Mouse (Mus musculus) Patski (cell line): ENCODE data around the gene P3h2. TPM values are rescaled to one million over a fixed set of nuclear protein-coding genes. Genes with fewer than 3 reads are reported as not detected.

Experiments used
- ATAC-seq: fragments of 100-300 bp; one replicate; pipeline ENCODE4 v1.8.0; 2021
- CTCF ChIA-PET: fragments of 350-600 bp; sonication (Branson Sonifier 250); formaldehyde crosslinking; loops from one replicate; lab custom pipeline; 2022; ENCODE audit warnings: inconsistent platforms; lab: Charles Lee
- POLR2A ChIA-PET: fragments of 350-600 bp; sonication (Branson Sonifier 250); formaldehyde crosslinking; loops from one replicate; lab custom pipeline; 2022; ENCODE audit warnings: antibody characterized with exemption, inconsistent platforms; lab: Charles Lee
- DNase-seq: peaks from one replicate; pipeline ENCODE4 v3.0.0-alpha.2; 2011; ENCODE audit warnings: low read depth, low spot score
- H3K27me3 ChIP-seq: fragments of 371-371 bp; one replicate; pipeline ENCODE4 v1.5.1; 2021
- CTCF ChIP-seq: fragments of 100-300 bp; IDR thresholded peaks from one replicate; pipeline ENCODE4 v1.5.1; 2021
- in situ Hi-C: fragments of 300-500 bp; cut with MboI; formaldehyde crosslinking; loops from 3 replicates; pipeline ENCODE4 v1.11.1; 2018; ENCODE audit warnings: low pct_unique_long_range_greater_than_20kb, mixed read lengths
- polyA plus RNA-seq: library from polyadenylated mRNA; unstranded; gene quantifications from one replicate; pipeline ENCODE4 v1.2.3, GENCODE M21; 2021

Gene P3h2
- polyA plus RNA-seq, 1 experiment from 2014 or later, result 32.9 TPM

- TF ChIP-seq CTCF, result no peak
- POLR2A ChIA-PET, result no interaction called here
Measured at GRCm38 (mm10) chr16:26041021-26041928, 64.3 kb downstream of the P3h2 start.

GRCm38 (mm10) chr16:26039320-26039719, 66.3 kb downstream of the P3h2 start:
- no peak for TF ChIP-seq CTCF
- no peak for ATAC-seq

More at GRCm38 (mm10) chr16:26041021-26041928, 64.3 kb downstream of the P3h2 start:
- ATAC-seq (no peak), DNase-seq (no peak)
- H3K27me3 ChIP-seq, result no peaks in the 10 kb centered on the region
- in situ Hi-C loops, result no loop called here
- CTCF ChIA-PET, result no interaction called here

GRCm38 (mm10) chr16:26035525-26035924, 70.1 kb downstream of the P3h2 start:
- ChIA-PET POLR2A (no interaction called here), CTCF (no interaction called here)
- DNase-seq (no peak), ATAC-seq (no peak)
- no peak for TF ChIP-seq CTCF
- in situ Hi-C loops, result no loop called here
- H3K27me3 ChIP-seq, result no peaks in the 10 kb centered on the region

More at GRCm38 (mm10) chr16:26039320-26039719, 66.3 kb downstream of the P3h2 start:
- ChIA-PET CTCF (interaction anchor here (0.8 kb wide), 1 partner anchor 127 kb away, joined by 3 read pairs; no protein-coding TSS in a partner anchor), POLR2A (no interaction called here)
- in situ Hi-C loops, result no loop called here
- no peak for DNase-seq
- no peaks in the 10 kb centered on the region for H3K27me3 ChIP-seq

- CTCF ChIA-PET, result no interaction called here
- H3K27me3 ChIP-seq, result no peaks in the 10 kb centered on the region
- in situ Hi-C loops, result no loop called here
- POLR2A ChIA-PET, result no interaction called here
- ATAC-seq, result no peak
- TF ChIP-seq CTCF, result no peak
- no peak for DNase-seq
Measured at GRCm38 (mm10) chr16:26035079-26035478, 70.5 kb downstream of the P3h2 start.

- CTCF ChIA-PET, result interaction anchor here (1.6 kb wide), 1 partner anchor 35 kb away, joined by 3 read pairs; no protein-coding TSS in a partner anchor
- ATAC-seq (no peak), DNase-seq (no peak)
- POLR2A ChIA-PET, result no interaction called here
- in situ Hi-C loops, result loop anchor here (10.0 kb wide), 1 partner anchor 75 kb away; the partner anchor contains the start of gene P3h2
- no peak for TF ChIP-seq CTCF
- no peaks in the 10 kb centered on the region for H3K27me3 ChIP-seq
Measured at GRCm38 (mm10) chr16:26029424-26030012, 76.1 kb downstream of the P3h2 start.

- DNase-seq, result no peak
- no peaks in the 10 kb centered on the region for H3K27me3 ChIP-seq
- POLR2A ChIA-PET, result no interaction called here
- no peak for ATAC-seq
- CTCF ChIA-PET, result interaction anchor here (0.9 kb wide), 1 partner anchor 51 kb away, joined by 3 read pairs; no protein-coding TSS in a partner anchor
- TF ChIP-seq CTCF, result peak; percentile 55
- in situ Hi-C loops, result loop anchor here (10.0 kb wide), 1 partner anchor 78 kb away; the partner anchor contains the start of gene P3h2
Measured at GRCm38 (mm10) chr16:26026416-26026815, 79.2 kb downstream of the P3h2 start.

GRCm38 (mm10) chr16:26024543-26024942, 81.0 kb downstream of the P3h2 start:
- H3K27me3 ChIP-seq, result no peaks in the 10 kb centered on the region
- no peak for TF ChIP-seq CTCF
- ChIA-PET CTCF (no interaction called here), POLR2A (no interaction called here)
- DNase-seq (no peak), ATAC-seq (no peak)
- in situ Hi-C loops, result loop anchor here (5.0 to 10.0 kb wide), 3 partner anchors 57 to 173 kb away; partner anchors contain the start of gene P3h2

GRCm38 (mm10) chr16:26023352-26023751, 82.2 kb downstream of the P3h2 start:
- H3K27me3 ChIP-seq, result no peaks in the 10 kb centered on the region
- ChIA-PET POLR2A (interaction anchor here (0.6 kb wide), 1 partner anchor 229 kb away, joined by 4 read pairs; no protein-coding TSS in a partner anchor), CTCF (interaction anchor here (0.7 to 2.5 kb wide), 9 partner anchors 13 to 176 kb away, joined by 3 to 11 read pairs (median 5); partner anchors contain the start of gene P3h2)
- in situ Hi-C loops, result loop anchor here (5.0 to 10.0 kb wide), 3 partner anchors 56 to 174 kb away; partner anchors contain the start of gene P3h2
- peak; percentile 58 for TF ChIP-seq CTCF
- no peak for ATAC-seq
- no peak for DNase-seq

- POLR2A ChIA-PET, result interaction anchor here (0.6 kb wide), 1 partner anchor 647 kb away, joined by 3 read pairs; no protein-coding TSS in a partner anchor
- in situ Hi-C loops, result loop anchor here (5.0 to 10.0 kb wide), 3 partner anchors 54 to 176 kb away; partner anchors contain the start of gene P3h2
Measured at GRCm38 (mm10) chr16:26021759-26022158, 83.8 kb downstream of the P3h2 start.

GRCm38 (mm10) chr16:26005811-26006210, 99.8 kb downstream of the P3h2 start:
- no peak for TF ChIP-seq CTCF
- ChIA-PET CTCF (no interaction called here), POLR2A (no interaction called here)
- in situ Hi-C loops, result no loop called here
- ATAC-seq, result no peak
- DNase-seq, result no peak
- no peaks in the 10 kb centered on the region for H3K27me3 ChIP-seq

More at GRCm38 (mm10) chr16:26021759-26022158, 83.8 kb downstream of the P3h2 start:
- CTCF ChIA-PET, result interaction anchor here (0.6 to 2.6 kb wide), 11 partner anchors 11 to 207 kb away, joined by 3 to 11 read pairs (median 5); partner anchors contain the start of gene P3h2
- TF ChIP-seq CTCF, result peak; percentile 69
- ATAC-seq (no peak), DNase-seq (no peak)
- no peaks in the 10 kb centered on the region for H3K27me3 ChIP-seq
